24 mouse cellular contexts compared by ENCODE assay signal in the genomic region with DNA sequence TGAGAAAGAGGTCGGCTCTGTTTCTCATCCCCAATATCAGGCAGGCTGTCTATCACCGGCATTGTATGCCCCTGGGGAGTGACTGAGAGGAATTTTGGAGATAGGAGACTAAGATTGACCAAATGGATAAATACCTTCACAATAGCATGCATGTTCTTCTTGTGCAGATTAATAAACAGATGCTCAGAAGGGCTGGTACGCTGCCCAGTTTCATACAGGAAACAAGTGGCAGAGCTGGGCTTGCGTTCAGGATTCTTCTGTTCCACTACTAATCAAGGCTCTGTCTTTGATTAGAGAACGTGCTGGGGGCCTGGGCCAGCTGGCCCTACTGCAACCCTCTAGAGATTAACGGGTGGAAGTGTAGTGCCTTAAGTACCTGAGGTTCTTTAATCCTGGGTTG. TPM values are rescaled to one million over a fixed set of nuclear protein-coding genes. Genes with fewer than 3 reads are reported as not detected.
A peak's percentile ranks its signal among the peaks of the same experiment; 100 is the strongest.
DNase-seq lines count a peak whose midpoint lies in the region; ATAC-seq lines count a peak whose summit lies in the region.
"Had no signal": no experiment of that assay in that cellular context is flagged by ENCODE, and none has a peak within 500 bp of the region (broad histone marks: within the 10 kb centered on the region; RNA-seq: fewer than 3 reads in every experiment).

No protein-coding gene starts in this region.

- intact Hi-C loops in left cerebral cortex, postnatal 4 days (cut with DNase I), result no loop called here
- intact Hi-C loops in left cerebral cortex, postnatal 10 days (cut with DNase I), result no loop called here

- 33% methylated on average over 6 of the region's 6 CpGs for WGBS in forebrain, embryonic 14.5 days
- 23% methylated on average over 6 of the region's 6 CpGs for WGBS in forebrain, embryonic 16.5 days

- H3K9ac ChIP-seq in forebrain, embryonic 14.5 days (ENCODE audit: low read length), result no peak overlapping the region
- H3K9ac ChIP-seq in forebrain, embryonic 16.5 days (replicated peaks; ENCODE audit: low read depth, low read length), result no peak overlapping the region
- H3K9ac ChIP-seq: heart, embryonic 12.5 days; liver, embryonic 13.5 days; lung, embryonic 14.5 days; midbrain, embryonic 15.5 days; neural tube, embryonic 13.5 days had no signal

- H3K27me3 ChIP-seq in forebrain, embryonic 14.5 days (replicated peaks; ENCODE audit: control insufficient read depth, insufficient read depth, low read length), result no peaks in the 10 kb centered on the region
- no peaks in the 10 kb centered on the region for H3K27me3 ChIP-seq in forebrain, embryonic 16.5 days (replicated peaks; ENCODE audit: control insufficient read depth, insufficient read depth, low read length)
- H3K27me3 ChIP-seq: CH12.LX; liver, embryonic 13.5 days; neural tube, embryonic 13.5 days had no signal

- no peaks in the 10 kb centered on the region for H3K9me3 ChIP-seq in forebrain, embryonic 14.5 days (replicated peaks; ENCODE audit: control insufficient read depth, low read length)
- H3K9me3 ChIP-seq in forebrain, embryonic 16.5 days (ENCODE audit: control insufficient read depth, low read length), result no peaks in the 10 kb centered on the region
- H3K9me3 ChIP-seq: embryonic facial prominence, embryonic 10.5 days; heart, embryonic 12.5 days; liver, embryonic 13.5 days; midbrain, embryonic 15.5 days; neural tube, embryonic 13.5 days had no signal

- no peak overlapping the region for H3K4me2 ChIP-seq in forebrain, embryonic 14.5 days (ENCODE audit: low read length)
- no peak overlapping the region for H3K4me2 ChIP-seq in forebrain, embryonic 16.5 days (ENCODE audit: low read length)
- H3K4me2 ChIP-seq: heart, embryonic 12.5 days; liver, embryonic 13.5 days; lung, embryonic 14.5 days; midbrain, embryonic 15.5 days; neural tube, embryonic 13.5 days had no signal

- H3K36me3 ChIP-seq in forebrain, embryonic 14.5 days (ENCODE audit: control insufficient read depth, insufficient read depth, low read length), result no peaks in the 10 kb centered on the region
- H3K36me3 ChIP-seq in forebrain, embryonic 16.5 days (ENCODE audit: control insufficient read depth, insufficient read depth), result no peaks in the 10 kb centered on the region
- H3K36me3 ChIP-seq: embryonic facial prominence, embryonic 10.5 days; G1E; heart, embryonic 12.5 days; liver, embryonic 13.5 days; midbrain, embryonic 15.5 days; neural tube, embryonic 13.5 days had no signal

- H3K27ac ChIP-seq in forebrain, embryonic 14.5 days (ENCODE audit: low read depth, low read length), result peak overlapping the region; percentile 1; the same call in 1 of the 2 replicates
- no peak overlapping the region for H3K27ac ChIP-seq in forebrain, embryonic 16.5 days (ENCODE audit: low read length)
- H3K27ac ChIP-seq: embryonic facial prominence, embryonic 10.5 days; liver, embryonic 13.5 days; macrophage; midbrain, embryonic 15.5 days; neural tube, embryonic 13.5 days had no signal

- peak; percentile 79 for DNase-seq in forebrain, embryonic 14.5 days (ENCODE audit: low spot score)
- peak; percentile 49 for DNase-seq in left cerebral cortex, postnatal 4 days
- no peak for DNase-seq in left cerebral cortex, postnatal 10 days (ENCODE audit: extremely low spot score in 1 of 2, low spot score in 2 of 2)
- peak; percentile 30 for DNase-seq in right cerebral cortex, postnatal 4 days
- DNase-seq in right cerebral cortex, postnatal 25 days, result no peak
- no peak for DNase-seq in urinary bladder, postnatal 14 days (ENCODE audit: low spot score)
- DNase-seq: adrenal gland, adult 8-10 months; B cell, adult 2 months; cerebellum, adult 2 months; gastrocnemius, postnatal 14 days; heart, adult 18-20 months; heart, postnatal 14 days; liver, embryonic 13.5 days; lung, embryonic 14.5 days; thymus, postnatal 14 days had no signal

- H3K4me1 ChIP-seq in forebrain, embryonic 14.5 days (ENCODE audit: control insufficient read depth, insufficient read depth, low read length), result peaks cover 20% of the 10 kb centered on the region
- peaks cover 13% of the 10 kb centered on the region for H3K4me1 ChIP-seq in forebrain, embryonic 16.5 days (replicated peaks; ENCODE audit: control insufficient read depth, insufficient read depth, low read length)
- H3K4me1 ChIP-seq: liver, embryonic 13.5 days had no signal

- ATAC-seq in forebrain, embryonic 14.5 days, result peak; percentile 48; the same call in 1 of the 2 replicates
- no peak for ATAC-seq in forebrain, embryonic 16.5 days
- ATAC-seq: intestine, postnatal 0 days; midbrain, embryonic 15.5 days had no signal

- H3K4me3 ChIP-seq in forebrain, embryonic 14.5 days (ENCODE audit: low read depth, low read length), result no peak overlapping the region
- H3K4me3 ChIP-seq in forebrain, embryonic 16.5 days (replicated peaks; ENCODE audit: low read length), result no peak overlapping the region
- H3K4me3 ChIP-seq: embryonic facial prominence, embryonic 10.5 days; heart, embryonic 12.5 days; liver, embryonic 13.5 days; midbrain, embryonic 15.5 days; neural tube, embryonic 13.5 days had no signal

RNA-seq across cellular contexts. Expression of a gene that starts 15.5 kb away (rescaled TPM):
- polyA plus RNA-seq in forebrain, embryonic 14.5 days (2014; fragmentation: Nextera tagmentation; extraction: Ambion mirVana), result 14.8 and 16.0 TPM in 2 replicates
- 12.5 and 14.6 TPM in 2 replicates for polyA plus RNA-seq in forebrain, embryonic 16.5 days (2015; fragmentation: Nextera tagmentation; extraction: Ambion mirVana)
- 10 to 100 TPM; 13.4 to 15.0 TPM for total RNA-seq in left cerebral cortex, postnatal 4 days (2021)
- 10 to 100 TPM; 14.1 to 15.0 TPM for total RNA-seq in left cerebral cortex, postnatal 10 days (2021)
- total RNA-seq: CH12.LX had no signal
- polyA plus RNA-seq: G1E, macrophage had no signal

Comparison
In these comparisons a context has a peak if more than half of its experiments do, and no peak if none do; other contexts are left out.
1. DNase-seq: peak in forebrain, embryonic 14.5 days (single experiment), left cerebral cortex, postnatal 4 days (single experiment) and right cerebral cortex, postnatal 4 days (single experiment); none in left cerebral cortex, postnatal 10 days (0 of 2), right cerebral cortex, postnatal 25 days (single experiment) and urinary bladder, postnatal 14 days (single experiment).